Mouse (Mus musculus) cerebellum, adult 9-10 months (tissue): ENCODE data around the gene Cd247.

Experiments
- DNase-seq: peaks from one replicate; pipeline ENCODE4 v3.0.0; 2022

The Cd247 gene

DNA sequence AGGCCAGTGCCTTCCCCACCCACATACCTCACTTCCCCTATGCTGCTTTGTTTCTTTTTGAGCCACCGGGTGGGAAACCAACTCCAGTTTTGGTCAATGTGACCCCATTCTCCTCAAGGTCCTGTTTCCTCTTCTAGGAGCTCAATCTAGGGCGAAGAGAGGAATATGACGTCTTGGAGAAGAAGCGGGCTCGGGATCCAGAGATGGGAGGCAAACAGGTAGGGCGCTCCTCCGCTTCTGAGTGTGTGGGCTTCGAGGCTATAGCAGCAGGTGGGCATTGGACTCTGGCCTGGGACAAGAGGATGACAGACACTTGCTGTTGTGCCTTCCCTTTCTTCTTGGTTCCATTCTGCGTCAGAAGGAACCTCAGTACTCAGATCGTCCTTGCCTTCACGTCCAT lies 68.8 kb downstream of the Cd247 start:
- DNase-seq, result no peak

DNA sequence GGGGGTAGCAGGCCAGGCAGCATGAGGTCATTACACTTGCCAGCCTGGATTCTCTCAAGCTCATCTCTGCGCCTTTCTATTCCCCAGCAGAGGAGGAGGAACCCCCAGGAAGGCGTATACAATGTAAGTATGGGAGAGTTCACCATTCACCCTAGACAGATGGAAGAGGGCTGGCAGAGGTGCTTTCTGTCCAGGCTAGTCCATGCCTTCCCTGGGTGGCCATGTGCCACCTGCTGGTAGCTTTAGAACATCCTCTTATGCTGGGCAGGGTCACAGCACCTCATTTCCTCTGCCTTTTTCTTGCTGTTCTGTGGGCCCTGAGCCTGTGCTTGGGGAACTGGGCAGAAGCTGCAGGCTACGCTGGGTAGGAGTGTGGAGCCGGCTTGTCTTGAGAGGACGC lies 69.9 kb downstream of the Cd247 start:
- DNase-seq, result no peak

DNA sequence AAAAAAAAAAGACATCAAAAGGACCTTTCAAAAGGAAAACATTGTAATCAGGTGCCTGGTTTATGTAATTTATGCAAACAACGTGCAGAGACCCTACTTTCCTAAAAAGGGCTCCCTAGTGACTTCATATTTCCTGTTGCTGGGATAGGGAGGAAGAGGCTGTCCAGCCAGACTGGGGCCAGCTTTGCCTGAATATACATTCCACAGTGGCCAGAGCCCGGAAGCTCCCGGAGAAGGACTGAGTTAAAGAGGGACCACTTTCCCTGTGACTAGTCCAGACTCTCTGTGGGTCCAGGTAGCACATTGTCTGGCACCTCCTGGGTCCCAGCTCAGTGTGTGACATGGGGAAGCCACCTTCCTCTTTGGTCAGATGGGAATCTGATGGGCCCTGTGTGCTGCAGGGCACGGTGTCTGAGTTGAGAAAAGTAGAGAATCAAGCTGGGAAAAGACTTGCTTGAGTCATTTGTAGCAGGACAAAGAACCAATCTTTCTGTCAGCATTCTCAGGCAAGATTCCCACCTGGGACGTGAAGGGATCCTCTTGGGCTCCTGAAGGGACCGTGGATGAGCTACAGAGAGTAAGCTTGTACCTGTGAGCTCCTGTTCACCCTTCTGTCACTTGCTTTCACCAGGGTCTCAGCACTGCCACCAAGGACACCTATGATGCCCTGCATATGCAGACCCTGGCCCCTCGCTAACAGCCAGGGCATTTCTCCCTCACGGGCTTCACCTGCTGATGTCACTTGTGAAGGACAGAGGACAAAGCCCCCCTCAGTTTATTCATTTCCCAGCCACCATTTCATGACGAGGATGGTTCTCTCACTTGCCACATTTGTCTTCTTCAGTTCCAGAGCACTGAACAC lies 72.1 kb downstream of the Cd247 start:
- no peak for DNase-seq

DNA sequence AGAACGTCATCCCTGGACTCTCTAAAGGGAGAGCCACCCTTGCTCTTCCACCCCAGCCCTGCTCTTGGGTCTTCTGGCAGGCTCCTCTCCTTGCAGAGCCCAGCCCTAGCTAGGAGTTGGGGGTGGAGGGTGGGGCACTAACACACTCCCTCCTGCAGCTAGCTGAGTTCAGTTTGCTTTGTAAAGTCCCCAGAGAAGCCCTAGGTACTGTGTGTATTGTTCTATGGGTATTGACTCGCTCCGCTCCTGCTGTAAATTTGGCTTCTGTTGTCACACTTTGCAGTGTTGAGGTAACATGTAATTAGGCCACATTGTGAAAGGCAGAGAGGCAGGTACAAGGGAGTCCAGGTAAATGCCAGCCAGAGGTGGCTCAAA lies 72.7 kb downstream of the Cd247 start:
- no peak for DNase-seq

DNA sequence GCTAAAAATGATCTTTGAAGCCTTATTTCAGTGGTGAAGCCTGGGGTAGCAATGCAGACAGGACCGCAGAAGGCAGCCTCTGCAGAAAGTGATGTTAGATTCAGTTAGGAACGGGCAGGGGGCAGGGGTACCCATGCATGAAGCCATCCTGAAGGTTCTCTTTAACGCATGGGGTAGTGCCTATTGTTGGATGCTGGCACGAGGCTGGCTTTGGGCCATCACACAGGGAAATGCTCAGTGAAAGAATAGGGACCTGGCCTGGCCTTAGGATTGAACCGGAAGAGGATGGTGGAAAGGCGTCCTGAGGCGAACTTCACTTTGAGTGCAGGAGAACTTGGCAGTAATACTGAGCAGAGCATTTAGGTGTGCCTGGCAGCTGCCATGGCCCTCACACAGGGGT lies 73.6 kb downstream of the Cd247 start:
- no peak for DNase-seq

DNA sequence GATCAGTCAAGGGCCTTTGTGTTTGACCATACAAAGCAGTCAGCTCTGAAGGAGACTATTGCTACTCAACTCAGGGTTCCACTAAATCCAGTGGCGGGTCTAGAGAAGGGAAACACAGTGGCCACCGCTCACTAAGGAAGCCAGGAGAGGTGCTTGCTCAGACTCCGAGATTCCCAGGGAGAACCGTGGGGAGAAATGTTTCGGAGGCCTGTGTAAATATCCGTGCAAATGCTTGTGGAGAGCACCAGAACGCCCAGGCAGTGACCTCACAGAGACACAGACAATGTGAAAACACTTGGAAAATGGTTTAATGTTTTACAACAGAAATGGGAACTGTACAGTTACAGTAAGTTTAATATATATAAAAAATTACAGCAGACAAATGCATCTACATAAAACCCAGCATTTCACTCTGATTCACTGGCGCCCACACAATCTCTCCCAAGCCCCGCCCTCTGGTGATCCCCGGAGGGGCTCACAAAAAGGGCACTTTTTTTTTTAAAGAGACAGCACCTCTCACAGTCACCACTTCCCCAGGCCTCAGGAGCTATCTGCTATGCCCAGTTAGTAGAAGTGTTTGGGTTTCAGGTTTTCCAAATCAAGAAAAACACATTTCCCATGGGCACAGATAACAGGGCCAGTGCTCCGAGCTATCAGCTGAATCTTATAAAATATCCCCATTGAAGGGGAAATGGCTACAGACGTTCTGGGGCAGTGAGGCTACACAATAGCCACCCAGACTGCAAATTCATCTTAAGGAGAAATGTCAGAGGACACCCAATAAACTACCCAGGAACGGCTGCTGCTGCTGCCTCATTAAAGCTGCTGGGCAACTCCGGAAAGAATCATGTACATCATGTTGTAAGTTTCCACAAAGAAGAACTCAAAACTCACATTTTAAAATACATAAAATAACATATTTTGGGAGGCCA lies 76.6 kb downstream of the Cd247 start:
- no peak for DNase-seq

DNA sequence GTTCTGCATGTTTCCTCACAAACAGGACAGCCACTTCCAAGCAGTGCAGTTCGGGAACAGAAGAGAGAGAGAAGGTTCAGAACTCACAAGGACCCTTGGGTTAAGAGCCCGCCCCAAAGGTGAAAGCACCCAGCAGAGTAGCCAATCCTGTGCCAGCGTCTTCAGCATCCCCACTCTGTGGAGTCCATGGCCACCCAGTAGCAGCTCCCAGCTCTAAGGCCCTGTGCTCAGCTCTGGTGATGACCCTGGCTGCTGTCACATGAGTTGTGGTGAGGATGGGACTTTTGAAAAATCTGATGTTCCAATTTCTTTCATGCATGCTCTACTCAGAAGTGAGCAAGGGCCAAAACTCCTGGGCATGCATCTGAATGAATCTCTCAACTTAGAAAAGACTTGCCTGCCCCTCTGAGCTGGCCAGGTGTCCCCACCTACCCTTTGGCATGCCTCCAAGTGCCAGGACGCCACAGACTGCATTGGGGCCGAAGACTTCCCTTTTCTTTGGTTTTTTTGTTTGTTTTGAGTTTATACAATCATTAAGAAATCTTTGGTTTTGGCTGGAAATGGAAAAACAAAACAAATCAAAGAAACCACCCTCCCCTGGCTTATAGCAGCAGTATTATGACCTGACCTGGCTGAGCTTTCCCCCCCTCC lies 78.3 kb downstream of the Cd247 start:
- no peak for DNase-seq

DNA sequence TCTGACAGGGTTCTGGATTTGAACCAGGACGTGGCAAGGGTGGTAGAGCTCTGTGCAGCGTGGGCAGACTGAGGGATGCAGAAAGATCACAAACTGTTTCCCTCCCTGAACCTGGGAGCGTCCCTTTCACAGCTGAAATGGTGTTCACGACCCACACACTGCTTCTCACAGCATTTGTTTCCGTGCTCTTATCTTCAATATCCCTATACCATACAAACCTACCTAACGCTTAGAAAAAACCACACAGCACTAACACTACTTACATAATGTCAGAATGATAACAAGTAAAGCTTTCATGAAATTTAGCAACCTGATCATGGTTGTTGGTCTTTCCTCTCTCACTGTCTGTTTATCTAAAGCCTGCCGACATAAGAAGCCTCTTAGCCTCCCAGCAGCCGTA lies 80.2 kb downstream of the Cd247 start:
- DNase-seq, result no peak

DNA sequence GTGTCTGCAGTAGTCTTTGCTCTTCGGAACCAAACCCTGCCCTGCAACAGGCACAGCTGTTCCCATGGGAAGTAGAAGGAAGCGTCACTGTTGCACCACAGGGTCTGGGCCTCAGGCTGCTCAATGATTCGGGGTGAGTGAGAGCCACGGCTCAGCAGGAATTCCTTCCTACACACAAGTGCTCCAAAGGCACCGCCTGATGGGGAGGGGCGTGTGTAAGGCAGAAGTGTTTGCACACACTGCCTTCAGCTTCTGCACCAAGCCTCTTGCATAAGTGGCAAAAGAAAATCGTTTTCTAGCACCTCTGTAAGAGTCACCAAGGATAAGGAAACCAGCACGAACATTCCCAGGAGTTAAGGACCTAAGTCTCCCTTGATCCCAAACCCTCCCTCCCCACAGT lies 86.2 kb downstream of the Cd247 start:
- DNase-seq, result no peak

DNA sequence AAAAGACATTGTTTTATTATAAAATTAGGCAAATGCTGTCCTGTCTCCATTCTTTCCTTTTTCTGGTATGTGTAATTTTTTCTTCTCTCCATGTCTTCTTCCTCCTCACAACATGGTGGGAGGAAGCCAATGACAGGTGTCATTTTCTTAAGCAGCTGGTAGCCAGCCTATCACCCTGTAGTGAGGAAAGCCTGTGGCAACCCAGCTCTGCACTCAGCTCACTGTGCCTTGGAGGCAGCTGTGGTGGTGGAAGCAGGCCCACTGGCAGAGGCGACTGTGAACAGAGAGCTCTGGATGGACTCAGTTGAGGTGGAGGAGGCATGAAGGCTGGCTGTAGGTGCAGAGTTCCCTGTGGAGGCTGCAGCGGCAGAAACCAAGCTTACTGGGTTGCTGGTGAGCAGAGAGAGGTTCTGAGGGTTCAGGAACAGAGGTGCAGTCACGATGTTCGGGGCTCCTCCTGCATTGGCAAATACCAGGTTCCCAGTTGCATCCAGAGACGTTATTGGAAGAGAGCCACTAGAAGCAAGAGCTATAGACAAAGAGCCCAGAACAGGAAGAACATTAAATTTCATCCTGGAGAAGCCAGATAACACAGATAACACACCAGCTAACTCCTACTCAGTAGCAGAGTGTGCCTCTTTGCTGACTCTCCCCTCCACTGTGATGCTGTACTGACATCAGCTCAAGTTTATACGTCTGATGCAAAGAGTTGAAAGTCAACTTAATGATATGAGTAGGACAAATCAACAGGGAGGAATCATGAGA lies 87.2 kb downstream of the Cd247 start:
- DNase-seq, result no peak

DNA sequence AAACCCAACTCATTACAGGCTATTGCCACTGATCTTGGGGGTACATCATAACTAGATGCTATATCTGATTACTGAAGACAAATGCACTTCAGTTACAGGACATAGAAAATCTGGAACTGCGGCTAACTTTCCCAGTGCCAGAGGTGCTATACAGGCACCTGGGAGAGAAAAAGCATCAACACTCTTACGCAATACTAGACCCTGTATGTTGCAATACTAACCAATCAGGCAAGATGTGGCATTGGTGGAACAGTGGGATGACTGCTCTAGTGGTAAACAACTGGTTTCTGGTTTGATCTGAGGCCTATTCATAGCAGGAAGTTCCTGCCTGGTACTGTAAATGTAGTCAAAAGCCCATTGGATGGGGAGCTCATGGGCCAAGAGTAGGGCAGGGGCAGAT lies 90.3 kb downstream of the Cd247 start:
- no peak for DNase-seq

DNA sequence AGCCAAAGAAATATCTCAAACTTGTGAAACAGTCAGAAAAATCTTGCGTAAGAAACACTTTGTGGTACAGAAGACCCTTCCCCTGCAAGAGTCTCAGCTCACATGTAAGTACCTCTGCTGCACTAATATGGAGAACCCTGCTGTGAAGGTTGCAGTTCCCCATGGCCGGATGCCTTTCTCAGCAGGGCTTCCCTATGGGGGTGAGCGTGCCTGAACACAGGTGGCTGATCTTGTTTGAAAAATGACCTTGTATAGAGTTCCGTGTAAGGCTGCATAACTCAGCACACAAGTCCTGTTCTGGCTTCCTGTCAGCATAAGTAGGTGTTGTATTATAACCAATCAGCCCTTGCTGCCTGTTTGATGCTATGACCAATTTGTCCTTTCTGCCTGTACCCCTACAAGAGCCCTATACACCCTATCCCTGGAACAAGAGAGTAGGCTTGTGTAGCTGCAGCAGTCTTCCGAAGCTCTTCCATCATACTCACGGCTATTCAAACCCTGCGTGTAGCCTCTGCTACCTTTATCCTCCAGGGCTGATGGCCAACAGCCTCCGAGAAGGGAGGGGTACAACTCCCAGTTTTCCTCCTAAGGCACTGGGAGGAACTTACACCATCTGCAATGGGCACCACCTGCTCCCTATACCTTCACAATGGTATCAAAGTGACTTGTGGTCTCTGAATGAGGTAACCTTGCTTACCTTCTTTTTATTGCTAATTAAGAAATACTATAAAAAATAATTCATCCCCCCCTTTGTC lies 93.8 kb downstream of the Cd247 start:
- peak; percentile 37 for DNase-seq

DNA sequence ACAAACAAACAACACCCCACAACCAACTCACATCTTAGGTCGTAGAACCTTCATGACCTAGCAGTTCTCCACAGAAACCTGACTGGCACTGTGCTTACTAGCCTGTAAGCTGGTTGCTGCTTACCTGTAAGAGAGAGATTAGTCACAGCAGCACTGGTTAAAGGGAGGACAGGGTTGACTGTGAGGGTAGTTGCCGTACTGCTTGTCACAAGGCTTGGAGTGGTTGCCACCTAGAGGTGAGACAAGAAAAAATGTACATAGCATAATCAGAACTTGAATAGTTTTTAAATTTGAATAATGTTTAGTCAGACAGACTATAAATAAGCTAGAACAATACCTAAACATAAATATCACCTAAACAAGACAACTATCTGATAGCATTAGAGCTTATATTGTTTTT lies 103.2 kb downstream of the Cd247 start:
- DNase-seq, result no peak

DNA sequence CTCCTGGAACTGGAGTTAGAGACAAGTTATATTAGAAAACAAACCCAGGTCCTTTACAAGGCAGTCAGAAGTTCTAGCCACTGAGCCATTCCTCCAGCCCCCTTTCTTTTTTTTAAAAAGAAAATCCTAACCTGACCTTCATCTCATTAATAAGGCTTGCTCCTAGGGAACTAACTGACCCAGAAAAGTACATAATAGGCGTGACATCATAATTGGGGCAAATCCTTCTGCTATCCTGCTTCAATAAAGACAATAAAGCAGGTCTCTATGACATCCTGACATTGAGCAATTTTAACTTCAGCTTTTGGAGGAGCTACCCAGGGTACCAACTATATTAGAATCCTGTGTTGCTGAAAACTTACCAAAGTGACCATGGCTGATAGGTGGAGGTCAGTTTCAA lies 115.1 kb downstream of the Cd247 start:
- no peak for DNase-seq

DNA sequence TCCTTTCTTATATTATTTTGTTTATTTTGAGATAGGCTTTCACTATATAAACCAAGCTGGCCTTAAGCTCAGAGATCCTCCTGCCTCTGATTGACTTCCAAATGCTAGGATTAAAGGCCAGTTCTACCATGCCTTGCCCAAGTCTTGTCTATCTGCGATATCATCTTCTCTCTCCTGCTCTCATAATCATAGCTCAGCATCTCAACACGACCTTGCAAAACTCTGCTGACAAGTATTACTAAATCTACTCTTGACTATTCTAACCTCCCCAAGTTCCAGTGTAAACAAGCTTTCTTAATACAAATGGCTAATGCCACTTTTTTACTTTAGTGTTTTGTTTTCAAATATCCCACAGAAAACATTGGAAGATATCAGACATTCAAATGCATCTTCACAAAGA lies 119.7 kb downstream of the Cd247 start:
- no peak for DNase-seq

DNA sequence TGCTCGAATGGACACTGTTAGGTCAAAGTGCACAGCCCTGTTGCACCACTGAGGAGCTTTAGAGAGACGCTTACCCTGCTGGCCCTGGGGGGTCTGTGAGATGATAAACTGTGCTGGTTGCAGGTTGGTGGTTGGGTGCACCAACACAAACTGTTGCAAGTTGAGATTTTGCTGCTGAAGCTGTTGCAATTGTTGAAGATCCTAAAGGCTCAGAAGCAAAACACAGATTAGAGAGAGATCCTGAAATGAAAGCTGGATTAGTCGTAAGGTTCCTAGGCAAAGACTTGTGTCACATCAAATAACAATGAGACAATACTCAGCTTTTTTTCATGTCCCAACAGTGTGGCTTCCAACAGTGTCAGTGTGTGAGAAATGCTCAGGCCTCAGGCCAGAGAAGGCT lies 120.3 kb downstream of the Cd247 start:
- DNase-seq, result no peak

DNA sequence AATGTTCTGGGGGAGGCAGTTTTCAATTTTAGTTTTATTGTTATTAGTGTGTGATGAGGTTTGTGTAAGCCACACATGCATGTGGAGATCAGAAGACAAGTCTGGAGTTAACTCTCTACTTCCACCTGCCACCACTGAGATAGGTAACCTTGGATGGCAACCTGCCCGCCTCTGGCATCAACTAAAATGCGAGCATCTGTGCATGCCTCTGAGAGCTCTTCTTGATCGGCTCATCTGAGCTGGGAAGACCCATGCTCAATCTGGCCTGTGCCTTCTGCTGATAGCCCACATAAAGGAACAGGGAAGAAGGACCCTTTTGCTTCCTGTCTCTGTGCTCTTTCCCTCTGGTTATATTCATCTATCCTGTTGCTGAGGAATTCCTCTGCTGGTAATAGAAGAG lies 121.0 kb downstream of the Cd247 start:
- peak; percentile 83 for DNase-seq

DNA sequence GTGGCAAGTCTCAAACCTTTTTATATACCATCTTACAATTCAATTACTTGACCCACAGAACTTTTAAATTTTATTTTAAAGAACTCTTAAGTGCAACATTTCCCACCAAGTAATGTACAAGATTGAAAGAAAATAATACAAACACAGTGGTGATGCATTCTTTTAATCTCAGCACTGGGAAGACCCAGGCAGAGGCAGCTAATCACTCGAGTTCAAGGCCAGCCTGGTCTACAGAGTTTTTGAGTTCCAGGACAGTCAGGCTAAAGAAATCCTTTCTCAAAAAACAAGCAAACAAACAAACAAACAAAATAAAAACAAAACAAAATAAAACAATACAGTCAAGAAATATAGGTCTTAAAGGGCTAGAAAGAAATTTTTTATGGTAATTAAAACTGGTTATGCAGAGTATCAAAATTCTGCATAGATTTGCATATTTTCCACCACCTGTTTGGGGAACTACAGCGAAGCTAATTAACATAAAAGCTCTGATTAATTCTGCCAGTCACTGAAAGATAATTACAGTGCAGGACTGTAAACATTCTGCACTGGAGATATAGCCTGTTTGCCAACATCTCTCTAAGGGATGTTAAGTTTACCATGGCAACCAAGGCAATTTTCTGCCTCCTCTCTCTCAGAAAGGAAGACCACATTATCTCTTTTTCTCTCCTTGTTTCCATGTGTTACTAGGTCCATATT lies 125.4 kb downstream of the Cd247 start:
- no peak for DNase-seq

DNA sequence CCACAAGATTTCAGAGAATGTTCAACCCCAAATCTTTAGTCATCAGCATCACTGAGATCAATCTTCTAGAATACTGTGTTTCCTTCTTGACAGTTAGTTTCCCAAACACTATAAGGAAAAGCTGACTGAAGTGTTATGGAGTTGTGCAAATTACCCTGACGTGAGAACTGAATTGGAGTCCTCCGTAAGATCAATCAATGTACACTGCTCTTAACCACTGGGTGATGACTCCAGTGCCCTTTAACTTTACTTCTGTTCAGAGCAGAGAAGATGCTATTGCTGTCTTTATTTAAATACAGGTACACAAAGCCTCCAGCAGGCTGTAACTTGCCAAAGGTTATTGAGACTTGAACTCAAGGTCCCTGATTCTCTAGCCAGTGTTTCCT lies 125.9 kb downstream of the Cd247 start:
- DNase-seq, result no peak

DNA sequence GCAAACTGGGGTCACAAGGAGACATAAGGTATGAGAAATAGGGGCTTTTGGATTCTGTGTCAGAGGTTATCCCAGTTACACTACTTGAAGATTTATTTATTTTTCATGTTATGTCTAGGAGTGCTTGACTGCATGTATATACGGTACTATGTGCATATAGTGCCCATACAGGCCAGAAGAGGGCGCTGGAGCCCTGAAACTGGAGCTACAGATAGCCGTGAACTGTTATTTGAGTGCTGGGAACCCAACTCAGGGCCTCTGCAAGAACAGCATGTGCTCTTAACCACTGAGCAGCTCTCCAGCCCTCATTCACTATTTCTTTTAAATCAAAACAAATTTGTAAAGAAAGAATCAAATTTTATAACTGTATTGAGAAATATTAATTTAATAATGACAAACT lies 132.5 kb downstream of the Cd247 start:
- DNase-seq, result no peak

DNA sequence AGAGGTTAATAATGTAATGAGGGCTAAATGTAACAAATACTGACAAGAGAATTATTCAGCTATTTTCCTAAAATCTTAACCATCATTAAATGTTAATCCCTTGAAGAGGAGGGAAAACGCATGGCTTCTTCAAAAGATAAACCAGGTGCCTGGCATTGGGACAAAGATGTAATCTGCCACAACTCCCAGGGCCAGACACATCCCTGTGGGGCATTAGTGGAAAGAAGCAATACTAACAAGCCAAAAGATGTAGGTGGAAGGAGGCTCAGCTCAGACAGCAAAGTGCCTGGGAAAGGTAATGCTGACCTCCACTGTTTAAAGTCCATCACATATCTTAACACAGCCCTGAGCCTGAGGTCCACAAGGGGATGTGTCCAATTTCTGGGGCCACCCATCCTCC lies 134.0 kb downstream of the Cd247 start:
- DNase-seq, result peak; percentile 36

DNA sequence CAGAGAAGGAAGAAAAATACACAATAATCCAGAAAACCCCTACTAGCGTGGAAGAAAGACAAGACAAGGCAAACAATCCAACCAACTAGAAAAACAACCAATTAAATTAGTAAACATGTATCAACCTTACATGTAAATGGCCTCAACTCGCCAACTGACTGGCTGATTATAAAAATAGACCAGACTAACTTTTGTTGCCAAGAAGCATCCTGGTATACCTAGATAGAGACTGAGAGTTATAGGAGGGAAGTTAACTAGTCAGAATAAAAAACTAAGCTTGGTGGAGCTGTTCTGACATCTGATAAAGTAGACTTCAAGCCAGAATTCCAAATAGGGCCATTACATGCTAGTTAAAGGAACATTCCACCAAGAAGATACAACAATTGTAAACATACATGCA lies 136.7 kb downstream of the Cd247 start:
- DNase-seq, result no peak
